Mouse (Mus musculus) ovary, postnatal 10 days (tissue): ENCODE results near the gene Spdya.
"Not testable (repeated sequence)": the region's sequence is repeated elsewhere in the genome, so short reads cannot be mapped to it uniquely, and the experiment has no call there.

Source experiments
- DNase-seq: peaks from one replicate; pipeline ENCODE4 v3.0.0; 2022; ENCODE audit warnings: low spot score

Spdya gene

DNA sequence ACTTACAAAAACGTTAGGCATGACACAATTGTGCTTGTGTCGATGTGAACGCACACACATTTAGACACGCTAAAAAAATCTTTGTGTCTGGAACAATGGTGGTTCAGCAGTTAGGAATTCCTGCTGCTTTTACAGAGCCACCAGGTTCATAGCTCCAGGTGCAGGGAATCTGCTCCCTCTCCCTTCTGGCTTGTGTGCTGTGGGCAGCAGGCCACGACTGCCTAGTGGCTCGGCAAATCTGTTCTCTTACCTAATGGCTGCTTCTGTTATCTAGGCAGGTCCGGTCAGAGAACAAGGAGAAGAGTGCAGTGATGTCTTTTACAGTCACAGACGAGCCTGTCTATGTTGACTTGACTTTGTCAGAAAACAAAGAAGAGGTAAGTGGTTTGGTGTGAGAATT, 81.5 kb downstream of the Spdya start:
- no peak for DNase-seq

- DNase-seq, result no peak
Measured at GRCm38 (mm10) chr17:71636786-71637185, 84.9 kb downstream of the Spdya start.

DNA sequence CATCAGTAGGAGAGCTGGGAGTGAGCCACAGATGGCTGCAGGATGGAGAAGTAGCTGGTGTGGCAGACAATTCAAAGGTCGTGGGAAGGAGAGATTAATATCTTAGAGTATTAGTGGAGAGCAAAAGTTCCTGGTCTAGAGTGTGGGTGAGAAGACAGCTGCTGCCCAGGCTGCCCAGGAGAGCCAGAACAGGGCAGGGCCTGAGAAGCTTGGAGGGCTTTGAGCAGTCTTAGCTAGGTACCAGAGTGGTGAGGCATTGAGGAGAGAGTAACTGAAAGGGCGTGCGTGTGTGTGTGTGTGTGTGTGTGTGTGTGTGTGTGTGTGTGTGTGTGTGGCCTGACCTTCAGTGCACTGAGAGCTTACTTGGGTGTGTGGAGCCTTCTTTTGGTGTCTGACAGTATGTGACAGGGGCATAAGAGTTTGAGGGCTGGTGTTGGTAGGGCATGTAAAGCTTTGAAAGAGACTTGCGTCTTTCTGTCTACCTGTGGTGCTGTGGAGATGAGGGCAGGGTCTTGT, 85.9 kb downstream of the Spdya start:
- DNase-seq, result no peak

DNA sequence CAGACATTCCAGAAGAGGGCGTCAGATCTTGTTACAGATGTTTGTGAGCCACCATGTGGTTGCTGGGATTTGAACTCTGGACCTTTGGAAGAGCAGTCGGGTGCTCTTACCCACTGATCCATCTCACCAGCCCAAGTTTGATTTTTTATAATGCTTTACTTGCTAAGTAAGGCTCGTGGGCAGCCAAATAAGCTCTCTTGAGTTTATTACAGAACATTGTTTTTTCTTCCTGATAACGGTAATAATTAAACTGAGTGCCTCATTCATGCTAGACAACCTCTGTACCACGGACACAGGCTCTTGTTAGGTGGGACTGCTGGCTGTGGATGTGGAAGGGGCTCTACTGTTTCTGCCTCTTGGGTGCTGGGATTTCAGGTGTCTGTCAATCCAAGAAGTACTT, 87.2 kb downstream of the Spdya start:
- DNase-seq, result not testable (repeated sequence)
